Mouse (Mus musculus): ENCODE measurements around the gene Mansc1. TPM values are rescaled to one million over a fixed set of nuclear protein-coding genes. Genes with fewer than 3 reads are reported as not detected.

The Mansc1 gene
- polyA plus RNA-seq, 1 experiment from 2014 or later: 9.9 TPM

- Histone ChIP-seq H3K4me1 (ENCODE audit: insufficient read depth, low read depth, low read length) (no peaks in the 10 kb centered on the region), H3K36me3 (ENCODE audit: insufficient read depth, low read length) (no peaks in the 10 kb centered on the region), H3K4me2 (replicated peaks; ENCODE audit: low read depth, low read length) (no peak overlapping the region), H3K27ac (ENCODE audit: low read length) (no peak overlapping the region), H3K9me3 (ENCODE audit: low read length) (no peaks in the 10 kb centered on the region), H3K9ac (replicated peaks; ENCODE audit: low read depth) (no peak overlapping the region), H3K4me3 (ENCODE audit: low read depth, low read length) (no peak overlapping the region), H3K27me3 (replicated peaks; ENCODE audit: insufficient read depth, low read length) (no peaks in the 10 kb centered on the region)
- WGBS: 63% methylated on average over 4 of the region's 4 CpGs
- DNase-seq (ENCODE audit: low spot score) (no peak), ATAC-seq (no peak)
- TF ChIP-seq EP300 (IDR thresholded peaks at IDR 0.05) (no peak), CTCF (IDR thresholded peaks at IDR 0.05) (no peak)
Observed at GRCm38 (mm10) chr6:134656527-134656926, 24.2 kb upstream of the Mansc1 start.

DNA sequence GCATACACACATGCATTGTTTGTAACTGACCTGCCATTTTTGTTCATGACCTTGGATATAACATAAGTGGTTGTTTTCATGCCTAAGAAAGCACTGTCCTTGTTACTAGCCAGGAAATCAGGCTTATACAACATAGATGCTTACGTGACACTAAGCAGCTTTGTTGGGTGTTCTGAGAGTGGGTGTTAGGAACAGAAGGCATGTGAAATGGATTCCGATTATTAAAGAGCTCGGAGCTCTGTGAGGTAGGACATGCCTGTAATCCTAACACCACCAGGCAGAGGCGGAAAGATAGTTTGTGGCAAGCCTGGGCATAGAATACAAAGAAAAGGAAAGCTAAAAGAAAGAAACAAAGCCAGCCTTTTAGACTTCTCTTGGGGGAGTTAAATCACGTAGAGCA, 16.1 kb upstream of the Mansc1 start:
- H3K4me3 ChIP-seq (ENCODE audit: low read depth, low read length): no peak overlapping the region
- ATAC-seq (no peak), DNase-seq (ENCODE audit: low spot score) (no peak)
- TF ChIP-seq CTCF (IDR thresholded peaks at IDR 0.05) (no peak), EP300 (IDR thresholded peaks at IDR 0.05) (no peak)
- H3K27me3 ChIP-seq (replicated peaks; ENCODE audit: insufficient read depth, low read length): no peaks in the 10 kb centered on the region
- H3K27ac ChIP-seq (ENCODE audit: low read length): no peak overlapping the region
- H3K9ac ChIP-seq (replicated peaks; ENCODE audit: low read depth): no peak overlapping the region
- H3K9me3 ChIP-seq (ENCODE audit: low read length): no peaks in the 10 kb centered on the region
- no peak overlapping the region for H3K4me2 ChIP-seq (replicated peaks; ENCODE audit: low read depth, low read length)
- no peaks in the 10 kb centered on the region for H3K36me3 ChIP-seq (ENCODE audit: insufficient read depth, low read length)
- WGBS: 84% methylated on average over 5 of the region's 5 CpGs
- no peaks in the 10 kb centered on the region for H3K4me1 ChIP-seq (ENCODE audit: insufficient read depth, low read depth, low read length)

DNA sequence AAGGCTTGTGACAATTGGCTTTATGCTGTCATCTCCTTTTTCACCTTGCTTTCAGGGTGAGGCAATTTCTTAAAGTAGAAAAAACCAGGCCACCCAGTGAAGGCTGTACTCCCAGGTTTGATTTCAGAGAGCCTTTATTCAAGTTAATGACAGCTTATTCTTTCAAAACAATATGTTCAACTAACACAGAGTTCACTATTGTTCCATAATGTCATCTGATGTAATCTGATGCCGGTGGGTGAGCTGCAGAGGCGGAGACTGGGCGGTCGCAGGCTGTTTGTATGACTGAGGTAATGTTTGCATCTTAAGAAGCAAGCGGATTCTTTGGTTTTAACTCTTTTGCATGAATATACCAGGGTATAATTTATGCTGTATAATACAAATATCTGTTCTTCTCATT, 15.3 kb upstream of the Mansc1 start:
- H3K4me1 ChIP-seq (ENCODE audit: insufficient read depth, low read depth, low read length): no peaks in the 10 kb centered on the region
- H3K27ac ChIP-seq (ENCODE audit: low read length): no peak overlapping the region
- peak; percentile 52 for DNase-seq (ENCODE audit: low spot score)
- no peak overlapping the region for H3K4me2 ChIP-seq (replicated peaks; ENCODE audit: low read depth, low read length)
- 21% methylated on average over 5 of the region's 5 CpGs for WGBS
- H3K4me3 ChIP-seq (ENCODE audit: low read depth, low read length): no peak overlapping the region
- no peaks in the 10 kb centered on the region for H3K27me3 ChIP-seq (replicated peaks; ENCODE audit: insufficient read depth, low read length)
- ATAC-seq: peak; percentile 50
- no peak overlapping the region for H3K9ac ChIP-seq (replicated peaks; ENCODE audit: low read depth)
- H3K36me3 ChIP-seq (ENCODE audit: insufficient read depth, low read length): no peaks in the 10 kb centered on the region
- TF ChIP-seq CTCF (IDR thresholded peaks at IDR 0.05) (no peak), EP300 (IDR thresholded peaks at IDR 0.05) (no peak)
- H3K9me3 ChIP-seq (ENCODE audit: low read length): no peaks in the 10 kb centered on the region

- Histone ChIP-seq H3K36me3 (ENCODE audit: insufficient read depth, low read length) (no peaks in the 10 kb centered on the region), H3K9me3 (ENCODE audit: low read length) (no peaks in the 10 kb centered on the region), H3K9ac (replicated peaks; ENCODE audit: low read depth) (no peak overlapping the region), H3K27me3 (replicated peaks; ENCODE audit: insufficient read depth, low read length) (no peaks in the 10 kb centered on the region), H3K4me3 (ENCODE audit: low read depth, low read length) (no peak overlapping the region), H3K4me2 (replicated peaks; ENCODE audit: low read depth, low read length) (no peak overlapping the region), H3K4me1 (ENCODE audit: insufficient read depth, low read depth, low read length) (no peaks in the 10 kb centered on the region), H3K27ac (ENCODE audit: low read length) (no peak overlapping the region)
- TF ChIP-seq CTCF (IDR thresholded peaks at IDR 0.05) (no peak), EP300 (IDR thresholded peaks at IDR 0.05) (no peak)
- DNase-seq (ENCODE audit: low spot score) (no peak), ATAC-seq (no peak)
- 79% methylated on average over 6 of the region's 6 CpGs for WGBS
Observed at GRCm38 (mm10) chr6:134646835-134647234, 14.5 kb upstream of the Mansc1 start.

GRCm38 (mm10) chr6:134643296-134643695, 11.0 kb upstream of the Mansc1 start:
- Histone ChIP-seq H3K36me3 (ENCODE audit: insufficient read depth, low read length) (no peaks in the 10 kb centered on the region), H3K27me3 (replicated peaks; ENCODE audit: insufficient read depth, low read length) (no peaks in the 10 kb centered on the region), H3K27ac (ENCODE audit: low read length) (no peak overlapping the region), H3K4me2 (replicated peaks; ENCODE audit: low read depth, low read length) (no peak overlapping the region), H3K9me3 (ENCODE audit: low read length) (no peaks in the 10 kb centered on the region), H3K4me3 (ENCODE audit: low read depth, low read length) (no peak overlapping the region), H3K4me1 (ENCODE audit: insufficient read depth, low read depth, low read length) (no peaks in the 10 kb centered on the region), H3K9ac (replicated peaks; ENCODE audit: low read depth) (no peak overlapping the region)
- WGBS: 93% methylated on average over 5 of the region's 5 CpGs
- TF ChIP-seq EP300 (IDR thresholded peaks at IDR 0.05) (no peak), CTCF (IDR thresholded peaks at IDR 0.05) (peak; percentile 32)
- ATAC-seq (no peak), DNase-seq (ENCODE audit: low spot score) (no peak)

- peak; percentile 58; the same call in 1 of the 2 replicates for TF ChIP-seq EP300 (IDR thresholded peaks at IDR 0.05)
- no peak for TF ChIP-seq CTCF (IDR thresholded peaks at IDR 0.05)
- 58% methylated on average over 9 of the region's 9 CpGs for WGBS
- no peaks in the 10 kb centered on the region for H3K4me1 ChIP-seq (ENCODE audit: insufficient read depth, low read depth, low read length)
- no peak overlapping the region for H3K27ac ChIP-seq (ENCODE audit: low read length)
- H3K4me2 ChIP-seq (replicated peaks; ENCODE audit: low read depth, low read length): peak overlapping the region; percentile 73
- H3K36me3 ChIP-seq (ENCODE audit: insufficient read depth, low read length): no peaks in the 10 kb centered on the region
- H3K9ac ChIP-seq (replicated peaks; ENCODE audit: low read depth): 0 out of 2 replicates have a peak overlapping the region, but pooled peaks have one; percentile 50
- H3K4me3 ChIP-seq (ENCODE audit: low read depth, low read length): peak overlapping the region; percentile 57; the same call in 1 of the 2 replicates
- DNase-seq (ENCODE audit: low spot score): peak; percentile 82
- ATAC-seq: peak; percentile 30
- no peaks in the 10 kb centered on the region for H3K27me3 ChIP-seq (replicated peaks; ENCODE audit: insufficient read depth, low read length)
- H3K9me3 ChIP-seq (ENCODE audit: low read length): no peaks in the 10 kb centered on the region
Observed at GRCm38 (mm10) chr6:134641738-134642446, 9.6 kb upstream of the Mansc1 start.
